Mouse (Mus musculus): Measurements from ENCODE around the gene Ccng1.

DNA sequence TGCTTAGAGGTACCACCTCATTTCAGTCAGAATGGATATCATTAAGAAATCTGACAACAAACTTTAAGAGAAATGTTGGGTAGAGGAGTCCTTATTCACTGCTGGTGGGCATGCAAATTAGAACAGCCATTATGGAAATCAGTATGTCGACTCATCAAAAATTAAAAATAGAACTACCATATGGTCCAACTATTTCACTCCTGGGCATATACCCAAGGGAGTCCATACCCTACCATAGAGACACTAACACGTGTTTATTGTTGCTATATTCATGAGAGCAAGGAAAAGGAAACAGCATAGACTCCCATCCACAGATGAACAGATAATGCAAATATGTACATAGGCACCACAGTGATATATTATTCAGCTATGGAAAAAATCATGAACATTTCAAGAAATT, 26.7 kb upstream of the Ccng1 start:
- TF ChIP-seq E2F4 (IDR thresholded peaks at IDR 0.05; ENCODE audit: insufficient replicate concordance, low read depth, low read length): no peak
- no peak for TF ChIP-seq CTCF (conservative IDR thresholded peaks at IDR 0.05 in 1 of 2, IDR thresholded peaks at IDR 0.05 in 1 of 2; ENCODE audit: low read depth in 2 of 2, low read length in 2 of 2)
- no peak for TF ChIP-seq MXI1 (IDR thresholded peaks at IDR 0.05; ENCODE audit: low read depth, low read length)
- no peak for TF ChIP-seq RCOR1 (conservative IDR thresholded peaks at IDR 0.05; ENCODE audit: low read depth, low read length)
- TF ChIP-seq POLR2A (IDR thresholded peaks at IDR 0.05; ENCODE audit: low read depth, low read length): no peak
- TF ChIP-seq JUND (conservative IDR thresholded peaks at IDR 0.05; ENCODE audit: low read depth, low read length): no peak

All from CH12.LX (cell line).